Mouse (Mus musculus) heart, embryonic 11.5 days (tissue): Measurements from ENCODE around the gene Mfsd4a. TPM values are rescaled to one million over a fixed set of nuclear protein-coding genes. Genes with fewer than 3 reads are reported as not detected.
A peak's percentile ranks its signal among the peaks of the same experiment; 100 is the strongest.

Source experiments
- ATAC-seq: fragments of 200-750 bp; cut with Nextera tagmentation; replicated peaks from 2 replicates; pipeline ENCODE4 v1.8.0; 2017; ENCODE audit warnings: moderate library complexity; ENCODE audit not compliant: insufficient number of reproducible peaks, low FRiP score, low TSS enrichment
- H3K27ac ChIP-seq: fragments of 300-500 bp; sonication (generic); 2 replicates; pipeline ENCODE4 v1.5.1; 2014; ENCODE audit warnings: mild to moderate bottlenecking, low read depth, low read length
- H3K27me3 ChIP-seq: fragments of 300-500 bp; sonication (generic); 2 replicates; pipeline ENCODE4 v1.6.1; 2014; ENCODE audit warnings: mild to moderate bottlenecking, low read length, mixed read lengths; ENCODE audit not compliant: control insufficient read depth, insufficient read depth
- H3K36me3 ChIP-seq: fragments of 300-500 bp; sonication (generic); 2 replicates; pipeline ENCODE4 v1.6.1; 2014; ENCODE audit warnings: mild to moderate bottlenecking, low read length, moderate library complexity, mixed read lengths; ENCODE audit not compliant: control insufficient read depth, insufficient read depth
- H3K4me1 ChIP-seq: fragments of 300-500 bp; sonication (generic); 2 replicates; pipeline ENCODE4 v1.6.1; 2014; ENCODE audit warnings: low read length; ENCODE audit not compliant: control insufficient read depth, insufficient read depth
- H3K4me2 ChIP-seq: fragments of 300-500 bp; sonication (generic); 2 replicates; pipeline ENCODE4 v1.6.1; 2014; ENCODE audit warnings: mild to moderate bottlenecking, moderate library complexity
- H3K4me3 ChIP-seq: fragments of 300-500 bp; sonication (generic); 2 replicates; pipeline ENCODE4 v1.5.1; 2014; ENCODE audit warnings: low read depth, low read length
- H3K9ac ChIP-seq: fragments of 300-500 bp; sonication (generic); 2 replicates; pipeline ENCODE4 v1.6.1; 2014; ENCODE audit warnings: mild to moderate bottlenecking, low read depth, low read length, moderate library complexity
- H3K9me3 ChIP-seq: fragments of 300-500 bp; sonication (generic); replicated peaks from 2 replicates; pipeline ENCODE4 v1.6.1; 2016; ENCODE audit warnings: low read length; ENCODE audit not compliant: control insufficient read depth
- whole genome bisulfite sequencing: fragments of 180-500 bp; shearing (Covaris S2); extraction: QIAGEN DNeasy Blood & Tissue Kit; methylation state at CpG from one replicate; pipeline ENCODE4 v1.1.7; 2014; ENCODE audit not compliant: insufficient replicate concordance; 5-methylcytosine and 5-hydroxymethylcytosine counted together
- polyA plus RNA-seq: library from polyadenylated mRNA; unstranded; fragments of >200 nt; fragmentation: Nextera tagmentation; extraction: Ambion mirVana; gene quantifications from 2 replicates; pipeline ENCODE4 v1.2.1, GENCODE M21; 2014

The Mfsd4a gene
- polyA plus RNA-seq, 1 experiment from 2014 or later, result 8.1 TPM

DNA sequence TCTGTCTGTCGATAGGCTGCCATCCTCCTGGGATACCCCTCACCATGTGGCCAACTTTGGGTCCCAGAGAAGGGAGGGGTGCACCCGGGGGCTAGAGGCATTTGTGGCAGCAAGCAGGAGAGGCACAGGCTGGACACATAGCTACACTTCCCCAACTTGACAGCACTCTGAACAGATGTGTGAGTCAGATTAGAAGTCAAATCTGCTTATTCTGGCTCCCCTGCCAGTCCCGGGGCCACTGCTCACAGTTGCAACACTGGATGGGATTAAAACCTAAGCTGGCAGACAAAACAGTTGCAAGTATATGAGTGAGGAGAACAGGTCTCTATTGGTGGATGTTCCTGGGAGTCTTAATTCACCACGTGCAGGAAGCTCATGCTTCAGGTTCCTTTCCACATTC, 31.9 kb upstream of the Mfsd4a start:
- H3K27ac ChIP-seq, result no peak overlapping the region
- H3K9ac ChIP-seq, result no peak overlapping the region
- H3K9me3 ChIP-seq, result no peaks in the 10 kb centered on the region
- H3K27me3 ChIP-seq, result no peaks in the 10 kb centered on the region
- no peak for ATAC-seq
- no peak overlapping the region for H3K4me3 ChIP-seq
- peaks cover 8% of the 10 kb centered on the region for H3K4me1 ChIP-seq
- H3K4me2 ChIP-seq, result no peak overlapping the region
- H3K36me3 ChIP-seq, result no peaks in the 10 kb centered on the region
- WGBS, result 65% methylated on average over 4 of the region's 4 CpGs

- Histone ChIP-seq H3K27me3 (no peaks in the 10 kb centered on the region), H3K4me3 (no peak overlapping the region), H3K4me1 (peaks cover 8% of the 10 kb centered on the region), H3K9ac (no peak overlapping the region), H3K4me2 (no peak overlapping the region), H3K27ac (no peak overlapping the region), H3K9me3 (no peaks in the 10 kb centered on the region), H3K36me3 (no peaks in the 10 kb centered on the region)
- ATAC-seq, result no peak
- WGBS, result 68% methylated on average over 4 of the region's 4 CpGs
These were observed 31.2 kb upstream of the Mfsd4a start for GRCm38 (mm10) chr1:132099016-132099415.

DNA sequence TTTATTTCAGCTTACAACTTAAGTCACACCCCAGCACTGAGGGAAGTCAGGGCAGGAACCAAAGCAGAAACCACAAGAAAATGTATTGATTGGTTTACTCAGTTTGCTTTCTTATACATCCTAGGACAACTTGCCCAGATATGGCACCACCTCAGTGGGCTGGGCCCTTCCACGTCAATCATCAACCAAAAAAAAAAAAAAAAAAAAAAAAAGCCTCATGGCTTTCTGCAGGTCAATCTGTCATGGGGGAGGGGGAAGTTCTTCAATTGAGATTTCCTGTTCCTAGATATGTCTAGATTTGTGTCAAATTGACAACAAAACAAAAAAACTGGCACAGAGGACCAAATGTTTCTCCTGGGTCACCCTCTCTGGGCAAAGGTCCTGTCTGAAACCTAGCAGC, 30.2 kb upstream of the Mfsd4a start:
- 55% methylated on average over 1 of the region's 1 CpGs for WGBS
- no peak overlapping the region for H3K9ac ChIP-seq
- no peaks in the 10 kb centered on the region for H3K36me3 ChIP-seq
- no peak for ATAC-seq
- H3K4me1 ChIP-seq, result peaks cover 8% of the 10 kb centered on the region
- no peaks in the 10 kb centered on the region for H3K27me3 ChIP-seq
- no peaks in the 10 kb centered on the region for H3K9me3 ChIP-seq
- H3K4me3 ChIP-seq, result no peak overlapping the region
- no peak overlapping the region for H3K4me2 ChIP-seq
- H3K27ac ChIP-seq, result no peak overlapping the region

- peaks cover 8% of the 10 kb centered on the region for H3K4me1 ChIP-seq
- WGBS, result 30% methylated on average over 11 of the region's 11 CpGs
- H3K4me3 ChIP-seq, result no peak overlapping the region
- H3K4me2 ChIP-seq, result peak overlapping the region; percentile 31
- H3K9me3 ChIP-seq, result no peaks in the 10 kb centered on the region
- no peaks in the 10 kb centered on the region for H3K27me3 ChIP-seq
- no peak overlapping the region for H3K9ac ChIP-seq
- H3K36me3 ChIP-seq, result no peaks in the 10 kb centered on the region
- peak overlapping the region; percentile 50; the same call in 1 of the 2 replicates for H3K27ac ChIP-seq
- peak; percentile 71 for ATAC-seq
These were observed 27.6 kb upstream of the Mfsd4a start for GRCm38 (mm10) chr1:132095356-132096004.

- H3K4me1 ChIP-seq, result peaks cover 8% of the 10 kb centered on the region
- 87% methylated on average over 4 of the region's 4 CpGs for WGBS
- H3K27me3 ChIP-seq, result no peaks in the 10 kb centered on the region
- ATAC-seq, result no peak
- no peak overlapping the region for H3K4me2 ChIP-seq
- H3K9ac ChIP-seq, result no peak overlapping the region
- no peaks in the 10 kb centered on the region for H3K36me3 ChIP-seq
- no peak overlapping the region for H3K4me3 ChIP-seq
- H3K9me3 ChIP-seq, result no peaks in the 10 kb centered on the region
- H3K27ac ChIP-seq, result no peak overlapping the region
These were observed 25.4 kb upstream of the Mfsd4a start for GRCm38 (mm10) chr1:132093269-132093668.

DNA sequence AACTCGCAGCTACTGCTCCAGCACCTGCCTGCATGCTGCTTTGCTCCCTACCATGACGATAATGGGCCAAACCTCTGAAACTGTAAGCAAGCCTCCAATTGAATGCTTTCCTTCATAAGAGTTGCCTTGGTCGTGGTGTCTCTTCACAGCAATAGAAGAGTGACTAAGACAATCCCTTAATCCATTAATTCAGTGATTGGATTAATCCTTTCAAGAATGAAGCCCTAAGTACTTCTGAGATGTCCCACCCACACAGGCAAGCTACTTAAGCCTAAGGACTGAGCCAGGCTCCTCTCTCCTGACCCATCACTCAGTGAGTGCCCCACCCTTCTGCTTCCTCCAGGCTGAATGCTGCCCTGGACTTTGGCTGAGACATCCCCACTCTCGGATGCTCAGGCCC, 22.4 kb upstream of the Mfsd4a start:
- H3K4me3 ChIP-seq, result no peak overlapping the region
- H3K4me2 ChIP-seq, result no peak overlapping the region
- H3K27me3 ChIP-seq, result no peaks in the 10 kb centered on the region
- H3K36me3 ChIP-seq, result no peaks in the 10 kb centered on the region
- peaks cover 2% of the 10 kb centered on the region; the same call in 1 of the 2 replicates for H3K4me1 ChIP-seq
- ATAC-seq, result no peak
- WGBS, result 77% methylated on average over 4 of the region's 4 CpGs
- no peak overlapping the region for H3K9ac ChIP-seq
- no peak overlapping the region for H3K27ac ChIP-seq
- H3K9me3 ChIP-seq, result no peaks in the 10 kb centered on the region

GRCm38 (mm10) chr1:132089767-132090166, 21.9 kb upstream of the Mfsd4a start:
- no peaks in the 10 kb centered on the region for H3K27me3 ChIP-seq
- H3K4me2 ChIP-seq, result no peak overlapping the region
- no peaks in the 10 kb centered on the region for H3K4me1 ChIP-seq
- ATAC-seq, result no peak
- H3K9ac ChIP-seq, result no peak overlapping the region
- H3K4me3 ChIP-seq, result no peak overlapping the region
- no peaks in the 10 kb centered on the region for H3K36me3 ChIP-seq
- 73% methylated on average over 6 of the region's 6 CpGs for WGBS
- H3K27ac ChIP-seq, result no peak overlapping the region
- H3K9me3 ChIP-seq, result no peaks in the 10 kb centered on the region

- Histone ChIP-seq H3K4me1 (no peaks in the 10 kb centered on the region), H3K4me2 (no peak overlapping the region), H3K9ac (no peak overlapping the region), H3K27me3 (no peaks in the 10 kb centered on the region), H3K27ac (no peak overlapping the region), H3K36me3 (no peaks in the 10 kb centered on the region), H3K9me3 (no peaks in the 10 kb centered on the region), H3K4me3 (no peak overlapping the region)
- WGBS, result 68% methylated on average over 5 of the region's 5 CpGs
- ATAC-seq, result no peak
These were observed 20.4 kb upstream of the Mfsd4a start for GRCm38 (mm10) chr1:132088181-132088671.
